Mouse (Mus musculus) adrenal gland (tissue): ENCODE results near the gene Gm614.

Source experiments
- intact Hi-C: fragments of 180-260 bp; cut with DNase I; formaldehyde crosslinking; loops from one replicate; pipeline ENCODE4 v1.15.1; 2025

The Gm614 gene

DNA sequence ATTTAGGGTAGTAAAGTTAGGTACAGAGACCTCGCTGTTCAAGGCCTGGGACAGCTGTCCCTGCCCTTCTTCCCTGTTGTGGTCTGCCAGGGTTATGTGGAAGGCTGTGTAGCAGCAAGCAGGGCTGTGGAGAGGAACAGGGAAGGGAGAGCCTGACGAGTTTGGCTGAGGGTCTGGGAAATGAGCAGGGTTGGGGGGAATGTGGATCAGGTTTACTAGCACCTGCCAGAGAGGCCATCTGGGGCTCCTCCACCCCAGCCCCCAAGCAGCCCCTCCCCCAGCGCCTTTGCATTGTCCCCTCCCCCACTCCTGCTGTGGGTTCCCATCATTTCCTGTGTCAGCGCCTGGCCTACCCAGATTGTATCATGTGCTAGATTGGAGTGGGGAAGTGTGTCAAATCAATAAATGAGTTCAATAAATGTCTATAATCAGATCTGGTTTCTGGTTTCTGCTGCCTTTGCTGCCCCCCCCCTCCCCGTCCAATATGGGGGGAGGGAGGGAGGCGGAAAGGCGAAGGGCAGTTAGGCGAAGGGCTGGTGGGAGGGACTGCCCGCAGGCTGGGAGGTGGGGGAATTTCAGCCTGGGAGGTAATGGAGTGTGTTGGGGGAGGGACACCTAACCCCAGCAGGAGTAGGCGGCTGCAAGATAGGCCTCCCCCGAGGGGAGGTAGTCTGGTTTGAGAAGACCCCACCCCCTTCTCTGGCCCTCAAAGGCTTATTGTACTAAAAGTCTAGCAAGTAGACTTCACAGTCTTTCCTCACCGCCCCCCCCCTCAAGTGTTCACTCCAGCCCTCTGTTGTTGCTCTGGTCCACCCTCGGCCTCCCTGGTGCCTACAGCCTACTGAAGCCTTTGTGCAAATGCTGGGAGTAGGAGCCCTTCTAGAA, 3.1 kb downstream of the Gm614 start:
- intact Hi-C loops = no loop called here

DNA sequence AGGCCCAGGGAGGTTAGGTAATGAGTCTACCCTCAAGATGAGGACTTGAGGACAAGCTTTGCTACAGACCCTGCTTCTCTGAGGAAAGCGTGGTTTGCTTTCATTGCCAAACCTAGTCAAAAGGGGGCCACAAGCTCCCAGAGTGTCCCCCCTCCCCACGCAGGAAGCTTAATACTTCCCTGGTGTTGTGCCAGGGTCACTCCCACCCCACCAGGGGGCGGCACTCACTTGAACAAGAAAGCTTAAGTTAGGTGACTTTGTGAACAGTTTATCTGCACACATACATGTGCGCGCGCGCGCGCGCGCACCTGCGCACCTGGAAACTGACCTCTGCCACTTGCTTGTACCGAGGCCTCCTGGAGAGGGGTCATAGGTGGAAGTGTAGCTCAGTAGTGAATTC, 7.2 kb downstream of the Gm614 start:
- intact Hi-C loops = no loop called here

DNA sequence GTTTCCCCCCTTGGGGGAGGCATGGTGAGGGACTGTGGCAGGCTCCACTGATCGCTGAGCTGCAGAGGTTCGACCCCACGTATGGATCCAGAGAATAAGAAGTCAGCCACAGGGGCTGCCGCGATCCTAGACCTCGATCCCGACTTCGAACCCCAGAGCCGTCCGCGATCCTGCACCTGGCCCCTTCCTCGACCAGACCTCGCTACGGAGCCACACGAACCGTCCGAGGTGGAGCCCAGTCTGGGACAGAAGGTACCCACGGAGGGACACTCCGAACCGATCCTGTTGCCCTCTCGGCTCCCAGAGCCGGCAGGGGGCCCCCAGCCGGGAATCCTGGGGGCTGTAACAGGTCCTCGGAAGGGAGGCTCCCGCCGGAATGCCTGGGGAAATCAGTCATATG, 9.1 kb downstream of the Gm614 start:
- intact Hi-C loops = no loop called here

DNA sequence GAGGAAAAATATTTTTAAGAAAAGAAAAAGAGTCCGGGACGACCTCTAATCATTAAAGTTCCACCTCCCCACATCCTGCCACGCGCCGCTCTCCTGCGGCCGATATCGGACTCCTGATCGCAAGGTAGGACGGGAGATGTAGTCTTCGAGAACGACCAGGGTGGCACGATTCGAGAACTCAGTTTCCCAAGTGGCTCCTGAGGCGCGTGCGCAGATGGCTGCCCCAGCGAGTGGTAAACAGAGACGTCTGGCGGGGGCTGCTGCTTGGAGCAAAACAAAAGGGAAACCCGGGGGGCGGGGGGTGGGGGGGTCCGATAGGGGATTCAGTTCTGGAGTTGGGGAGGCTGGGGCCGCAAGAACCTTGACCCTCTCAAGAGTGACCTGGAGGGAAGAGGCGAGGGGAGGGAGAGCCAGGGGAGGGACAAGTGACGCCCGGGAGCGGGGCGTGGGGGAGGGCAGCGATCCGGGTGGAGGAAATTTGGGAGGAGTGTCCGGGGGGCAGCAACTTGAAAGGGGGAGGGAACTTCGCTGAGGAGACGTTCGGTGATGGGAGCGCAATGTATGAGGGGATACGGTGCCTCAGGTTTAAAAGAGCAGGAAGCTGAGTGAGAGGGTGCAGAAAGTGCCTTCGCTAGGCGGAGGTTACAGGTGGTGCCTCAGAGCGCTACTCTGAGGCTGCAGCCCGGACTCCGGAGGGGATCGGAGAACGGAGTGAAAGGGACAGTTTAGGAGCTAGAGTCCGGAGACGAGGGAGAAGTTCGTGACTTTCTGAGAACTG, 9.7 kb downstream of the Gm614 start, which contains the start of gene Foxo4:
Gene Foxo4, plus strand, starts transcription at position 577 of the 778 bp plus-strand sequence.
- intact Hi-C loops = no loop called here

DNA sequence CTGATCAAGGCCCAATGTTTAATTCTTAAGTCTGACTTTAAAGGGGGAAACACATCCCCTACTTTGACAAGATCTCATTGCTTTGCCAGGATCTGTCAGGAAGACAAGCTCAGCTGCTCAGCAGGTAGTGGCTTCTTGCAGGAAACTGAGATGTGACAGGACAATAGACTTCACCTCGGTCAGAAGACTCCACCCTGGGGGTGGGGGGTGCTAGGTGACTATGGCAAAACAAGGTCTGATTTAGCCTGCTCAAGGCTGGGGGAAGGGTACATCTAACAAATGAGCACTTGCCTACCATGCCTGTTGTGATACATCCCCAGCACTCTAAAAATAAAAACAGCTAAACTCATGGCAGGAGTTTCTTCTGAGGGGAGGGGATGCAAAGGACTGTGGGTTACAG, 18.8 kb downstream of the Gm614 start:
- intact Hi-C loops = no loop called here

DNA sequence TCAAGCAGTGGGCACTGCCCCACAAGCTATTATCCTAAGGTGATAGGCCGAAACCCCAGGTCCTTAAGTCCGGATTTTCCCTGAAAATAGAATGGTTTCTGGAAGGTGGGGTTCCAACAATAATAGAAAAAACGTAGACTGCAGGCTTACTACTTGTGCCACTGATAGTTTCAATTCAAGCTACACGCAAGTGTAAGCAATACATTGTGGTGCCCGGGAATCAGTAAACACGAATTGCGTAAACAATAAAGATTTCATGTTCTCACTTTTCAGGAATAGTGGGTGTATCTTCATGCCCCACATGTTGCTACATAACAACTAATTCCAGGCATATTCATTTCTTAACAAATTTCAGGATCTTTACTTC, 41.0 kb downstream of the Gm614 start:
- intact Hi-C loops = no loop called here

DNA sequence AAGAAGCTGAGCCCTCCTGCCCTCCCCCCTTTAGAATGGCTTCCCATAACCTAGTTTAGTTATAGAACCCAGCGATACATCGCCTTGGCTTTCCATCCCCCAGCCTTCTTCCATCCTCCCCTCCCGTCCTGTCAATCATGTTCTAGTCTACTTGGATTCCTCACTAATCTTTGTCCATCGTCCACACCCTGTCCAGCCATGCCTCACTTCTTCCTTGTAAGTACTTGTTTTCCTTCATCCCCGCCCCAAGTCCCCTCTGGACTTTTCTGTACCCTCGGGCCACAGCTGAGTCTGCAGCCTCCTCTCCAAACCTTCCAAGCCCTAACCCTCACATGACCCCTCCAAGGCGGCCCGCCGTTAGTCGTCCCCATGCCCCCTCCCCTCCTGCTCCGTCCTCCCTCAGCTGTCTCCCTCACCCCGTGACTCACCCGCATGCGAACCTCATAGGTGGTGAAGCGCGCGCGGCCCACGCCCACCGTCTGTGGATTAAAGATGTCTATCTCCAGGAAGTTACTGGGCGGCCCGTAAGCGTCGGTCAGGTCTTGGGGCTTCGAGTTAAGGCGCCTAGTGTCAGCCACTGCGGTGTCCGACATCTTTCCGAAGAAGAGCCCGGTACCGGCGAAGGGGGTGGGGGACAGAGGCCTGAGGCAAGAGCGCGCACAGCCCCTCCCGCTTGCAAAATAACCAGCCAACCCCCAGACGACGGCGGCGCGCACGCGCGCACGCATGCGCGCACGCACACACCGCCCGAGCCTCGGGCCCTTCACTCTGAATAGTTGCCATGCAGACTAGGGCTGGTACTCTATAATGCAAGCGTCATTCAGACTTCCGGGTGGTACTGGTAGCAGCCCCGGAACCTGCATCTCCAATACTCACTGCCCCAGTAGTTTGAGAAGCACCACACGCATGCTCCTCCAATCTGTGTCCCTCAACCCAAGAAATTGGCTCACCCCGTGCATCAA, 41.7 kb downstream of the Gm614 start, which contains the start of gene Snx12:
Gene Snx12, minus strand, starts transcription at position 730 of the 962 bp plus-strand sequence.
- intact Hi-C loops = no loop called here
